Mouse (Mus musculus) CH12.LX (cell line): ENCODE results near the gene Ttc33. TPM values are rescaled to one million over a fixed set of nuclear protein-coding genes. Genes with fewer than 3 reads are reported as not detected.

Experiments
- DNase-seq: peaks from one replicate; pipeline ENCODE4 v3.0.0-alpha.2; 2013; ENCODE audit errors: extremely low read depth
- H3K27ac ChIP-seq: 2 replicates; pipeline ENCODE4 v1.5.1; 2012; ENCODE audit warnings: low read depth, mild to moderate bottlenecking, control low read depth, moderate library complexity; ENCODE audit not compliant: insufficient read depth
- H3K27me3 ChIP-seq: replicated peaks from 2 replicates; pipeline ENCODE3; 2012; ENCODE audit warnings: inconsistent platforms
- H3K36me3 ChIP-seq, 2 experiments: replicated peaks in 1 of 2; 2 replicates each; pipeline versions ENCODE3 to v1.6.1; 2012; ENCODE audit warnings: inconsistent platforms in 1 of 2, low read length in 1 of 2, mild to moderate bottlenecking in 1 of 2, mixed read lengths in 1 of 2, moderate library complexity in 1 of 2; ENCODE audit not compliant: control insufficient read depth in 1 of 2, insufficient read depth in 1 of 2
- H3K4me1 ChIP-seq, 2 experiments: 2 replicates each; pipeline ENCODE4 v1.6.1; 2012; ENCODE audit warnings: inconsistent platforms in 1 of 2, moderate library complexity in 1 of 2; ENCODE audit not compliant: insufficient read depth in 2 of 2, control insufficient read depth in 1 of 2
- H3K4me2 ChIP-seq: 2 replicates; pipeline ENCODE4 v1.6.1; 2012; ENCODE audit warnings: low read depth, mild to moderate bottlenecking, control low read depth; ENCODE audit not compliant: poor library complexity, insufficient read depth, severe bottlenecking
- H3K4me3 ChIP-seq, 3 experiments: fragments of 150-350 bp in 1 of 3; sonication (generic) in 1 of 3; replicated peaks in 1 of 3; 2 replicates each; pipeline versions ENCODE3 to v1.5.1; 2011 to 2012; ENCODE audit warnings: low read depth in 2 of 3, low read length in 2 of 3, mild to moderate bottlenecking in 2 of 3, moderate library complexity in 2 of 3, control low read depth in 1 of 3, improper control_type of control experiment in 1 of 3, inconsistent platforms in 1 of 3, mixed read lengths in 1 of 3; ENCODE audit not compliant: poor library complexity in 1 of 3
- H3K79me2 ChIP-seq: replicated peaks from 2 replicates; pipeline ENCODE4 v1.6.1; 2012; ENCODE audit warnings: mild to moderate bottlenecking, moderate library complexity; ENCODE audit not compliant: control insufficient read depth, poor library complexity, insufficient read depth, severe bottlenecking; ENCODE audit errors: extremely low read depth
- H3K9ac ChIP-seq: 2 replicates; pipeline ENCODE4 v1.6.1; 2012; ENCODE audit warnings: low read depth, mild to moderate bottlenecking, control low read depth, moderate library complexity; ENCODE audit not compliant: insufficient read depth
- H3K9me3 ChIP-seq: replicated peaks from 2 replicates; pipeline ENCODE3; 2012; ENCODE audit warnings: low read length, inconsistent platforms, mixed read lengths
- CTCF ChIP-seq, 2 experiments: IDR thresholded peaks in 1 of 2; conservative IDR thresholded peaks in 1 of 2; 2 replicates each; pipeline ENCODE4 v1.5.1; 2011 to 2012; ENCODE audit warnings: low read depth in 2 of 2, low read length in 2 of 2, improper control_type of control experiment in 1 of 2, inconsistent platforms in 1 of 2, mild to moderate bottlenecking in 1 of 2, moderate library complexity in 1 of 2
- ELF1 ChIP-seq: IDR thresholded peaks from 2 replicates; pipeline ENCODE4 v1.6.1; 2014; ENCODE audit warnings: low read depth, mild to moderate bottlenecking, inconsistent platforms, low read length, improper control_type of control experiment
- GABPA ChIP-seq: IDR thresholded peaks from 2 replicates; pipeline ENCODE4 v1.6.1; 2012; ENCODE audit warnings: low read depth, low read length, improper control_type of control experiment, inconsistent platforms; ENCODE audit not compliant: insufficient replicate concordance
- HCFC1 ChIP-seq: IDR thresholded peaks from 2 replicates; pipeline ENCODE4 v1.6.1; 2012; ENCODE audit warnings: low read depth, mild to moderate bottlenecking, inconsistent platforms, low read length, improper control_type of control experiment
- IRF4 ChIP-seq: IDR thresholded peaks from 2 replicates; pipeline ENCODE4 v1.6.1; 2014; ENCODE audit warnings: low read depth, mild to moderate bottlenecking, inconsistent platforms, low read length, improper control_type of control experiment
- KAT2A ChIP-seq: IDR thresholded peaks from 2 replicates; pipeline ENCODE4 v1.6.1; 2012; ENCODE audit warnings: low read length, improper control_type of control experiment, inconsistent platforms; ENCODE audit not compliant: insufficient replicate concordance
- MAZ ChIP-seq: IDR thresholded peaks from 2 replicates; pipeline ENCODE4 v1.6.1; 2012; ENCODE audit warnings: low read depth, mild to moderate bottlenecking, inconsistent platforms, low read length, improper control_type of control experiment, moderate library complexity
- MYC ChIP-seq: IDR thresholded peaks from 2 replicates; pipeline ENCODE4 v1.6.1; 2011; ENCODE audit warnings: low read depth, mild to moderate bottlenecking, improper control_type of control experiment, low read length
- NELFE ChIP-seq: IDR thresholded peaks from 2 replicates; pipeline ENCODE4 v1.6.1; 2011; ENCODE audit warnings: low read depth, low read length, improper control_type of control experiment
- NRF1 ChIP-seq: IDR thresholded peaks from 2 replicates; pipeline ENCODE4 v1.6.1; 2014; ENCODE audit warnings: low read depth, mild to moderate bottlenecking, inconsistent platforms, low read length, improper control_type of control experiment, moderate library complexity
- PAX5 ChIP-seq: IDR thresholded peaks from 2 replicates; pipeline ENCODE4 v1.6.1; 2012; ENCODE audit warnings: low read length, inconsistent platforms, mixed read lengths
- POLR2AphosphoS2 ChIP-seq: IDR thresholded peaks from 2 replicates; pipeline ENCODE4 v1.6.1; 2011; ENCODE audit warnings: low read depth, low read length, improper control_type of control experiment
- RAD21 ChIP-seq: IDR thresholded peaks from 2 replicates; pipeline ENCODE4 v1.6.1; 2011; ENCODE audit warnings: low read depth, mild to moderate bottlenecking, low read length, improper control_type of control experiment, moderate library complexity
- RCOR1 ChIP-seq: conservative IDR thresholded peaks from 2 replicates; pipeline ENCODE4 v1.6.1; 2012; ENCODE audit warnings: low read depth, mild to moderate bottlenecking, inconsistent platforms, low read length, improper control_type of control experiment
- SIN3A ChIP-seq: IDR thresholded peaks from 2 replicates; pipeline ENCODE4 v1.6.1; 2012; ENCODE audit warnings: low read length, improper control_type of control experiment, inconsistent platforms
- SMC3 ChIP-seq: IDR thresholded peaks from 2 replicates; pipeline ENCODE4 v1.6.1; 2011; ENCODE audit warnings: low read depth, low read length, improper control_type of control experiment
- TBP ChIP-seq: conservative IDR thresholded peaks from 2 replicates; pipeline ENCODE4 v1.6.1; 2011; ENCODE audit warnings: low read depth, low read length, improper control_type of control experiment
- TCF12 ChIP-seq: IDR thresholded peaks from 2 replicates; pipeline ENCODE4 v1.6.1; 2014; ENCODE audit warnings: low read depth, mild to moderate bottlenecking, inconsistent platforms, low read length, improper control_type of control experiment
- UBTF ChIP-seq: IDR thresholded peaks from 2 replicates; pipeline ENCODE4 v1.6.1; 2012; ENCODE audit warnings: low read depth, mild to moderate bottlenecking, inconsistent platforms, low read length, improper control_type of control experiment, moderate library complexity
- USF2 ChIP-seq: conservative IDR thresholded peaks from 2 replicates; pipeline ENCODE4 v1.6.1; 2011; ENCODE audit warnings: low read depth, low read length, improper control_type of control experiment
- ZC3H11A ChIP-seq: IDR thresholded peaks from 2 replicates; pipeline ENCODE4 v1.6.1; 2012; ENCODE audit warnings: low read depth, mild to moderate bottlenecking, inconsistent platforms, low read length, improper control_type of control experiment
- ZMIZ1 ChIP-seq: IDR thresholded peaks from 2 replicates; pipeline ENCODE4 v1.6.1; 2012; ENCODE audit warnings: low read depth, mild to moderate bottlenecking, inconsistent platforms, low read length, improper control_type of control experiment
- dilution Hi-C: fragments of 300-500 bp; cut with MboI; formaldehyde crosslinking; loops from 2 replicates; pipeline ENCODE4 v1.14.3; 2020; ENCODE audit warnings: low sequenced_read_pairs; ENCODE audit not compliant: extremely low pct_unique_long_range_greater_than_20kb, extremely low pct_ligation_motif_present
- in situ Hi-C: fragments of 300-500 bp; cut with MboI; formaldehyde crosslinking; loops from 3 replicates; pipeline ENCODE4 v1.14.3; 2019; ENCODE audit warnings: low sequenced_read_pairs, low pct_ligation_motif_present, low pct_unique_long_range_greater_than_20kb, mixed read lengths
- polyA plus RNA-seq: library from polyadenylated mRNA; unstranded; fragments of >175 nt; gene quantifications from 2 replicates; pipeline ENCODE4 v1.2.1, GENCODE M21; 2012; ENCODE audit warnings: low read depth; ENCODE audit not compliant: insufficient read length
- total RNA-seq, 2 experiments: library from RNA; depleted of rRNA; stranded (reverse); fragments of 300-350 nt in 1 of 2; fragments of >200 nt in 1 of 2; gene quantifications; 2 replicates each; pipeline ENCODE4 v1.2.3; 2012 to 2014

Ttc33 gene
- total and polyA plus RNA-seq, 3 experiments = 24.5 to 53.6 (median 34.8) TPM

DNA sequence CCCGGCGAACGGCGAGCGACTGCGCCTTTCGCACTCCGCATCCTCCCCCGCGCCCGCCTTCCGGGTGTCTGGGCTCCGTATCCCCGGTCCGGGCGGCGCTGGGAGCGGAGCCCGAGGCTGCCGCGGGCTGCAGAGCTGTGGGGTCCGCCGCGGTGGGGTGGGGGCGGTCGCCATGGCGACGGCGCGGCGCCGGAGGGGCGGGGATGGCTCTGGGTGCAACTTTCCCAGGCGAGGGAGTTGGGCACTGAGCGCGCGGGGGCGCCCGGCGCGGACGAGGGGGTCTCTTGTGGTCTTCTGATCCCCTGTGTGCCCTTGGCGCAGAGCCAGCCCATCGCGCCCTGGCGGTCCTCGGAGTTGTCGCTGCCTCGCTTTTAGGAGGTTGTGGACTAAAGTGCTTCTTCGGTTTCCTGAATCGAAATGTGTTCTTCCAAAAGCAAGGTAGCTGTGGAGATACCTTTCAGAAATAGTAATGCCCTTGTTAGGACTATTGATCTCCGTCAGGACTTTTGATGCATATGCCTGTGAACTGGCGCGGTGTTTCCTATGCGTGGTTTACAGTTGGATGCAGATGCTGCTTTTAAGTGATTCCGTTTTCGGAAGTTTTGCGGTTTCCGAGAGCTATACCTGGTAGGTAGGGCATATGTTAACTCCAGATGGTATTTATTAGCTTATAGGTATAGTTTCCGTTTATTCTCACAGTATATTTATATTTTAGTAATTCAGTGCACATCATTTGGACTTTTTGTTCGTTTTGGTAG, 41.1 kb upstream of the Ttc33 start:
- in situ Hi-C loops = no loop called here
- Histone ChIP-seq H3K9me3 (no peaks in the 10 kb centered on the region), H3K4me1 (peaks cover 8 to 28% of the 10 kb centered on the region in 2 experiments), H3K27ac (peak overlapping the region; percentile 34; the same call in 1 of the 2 replicates), H3K4me3 (peak overlapping the region; percentile 89 to 93 (median 89)), H3K27me3 (no peaks in the 10 kb centered on the region), H3K4me2 (peak overlapping the region; percentile 63), H3K79me2 (peaks cover 36% of the 10 kb centered on the region), H3K36me3 (peaks cover 2 to 20% of the 10 kb centered on the region in 2 experiments), H3K9ac (peak overlapping the region; percentile 85)
- no peak for DNase-seq
- dilution Hi-C loops = no loop called here
- TF ChIP-seq SIN3A (peak; percentile 23; the same call in 1 of the 2 replicates), TCF12 (no peak), KAT2A (no peak), MAZ (no peak), NELFE (no peak), ZMIZ1 (no peak), IRF4 (no peak), MYC (no peak), RAD21 (no peak), SMC3 (no peak), PAX5 (no peak), CTCF (conservative IDR thresholded peaks at IDR 0.05 in 1 of 2, IDR thresholded peaks at IDR 0.05 in 1 of 2; ENCODE audit: low read depth in 2 of 2, low read length in 2 of 2) (no peak), POLR2AphosphoS2 (no peak), GABPA (no peak), USF2 (no peak), RCOR1 (no peak), HCFC1 (0 out of 2 replicates have a peak, but pooled peaks have one; percentile 7), UBTF (no peak), TBP (no peak), ELF1 (peak; percentile 71), NRF1 (no peak), ZC3H11A (no peak)
